ENCODE assay signal across 12 mouse cellular contexts in genomic region chr5:116425273-116425672, GRCm38 (mm10). TPM values are rescaled to one million over a fixed set of nuclear protein-coding genes. Genes with fewer than 3 reads are reported as not detected.
A peak's percentile ranks its signal among the peaks of the same experiment; 100 is the strongest.
DNase-seq lines count a peak whose midpoint lies in the region; ATAC-seq and TF ChIP-seq lines count a peak whose summit lies in the region.
"Had no signal": no experiment of that assay in that cellular context is flagged by ENCODE, and none has a peak within 500 bp of the region (broad histone marks: within the 10 kb centered on the region; RNA-seq: fewer than 3 reads in every experiment).

No protein-coding gene starts in this region.

- no peak for TF ChIP-seq CTCF in lung, postnatal 0 days (IDR thresholded peaks at IDR 0.05)
- no peak for TF ChIP-seq CTCF in lung, adult 2 months (IDR thresholded peaks at IDR 0.05; ENCODE audit: insufficient read depth, low read length)

- ATAC-seq in forebrain, embryonic 14.5 days = peak; percentile 24; the same call in 1 of the 2 replicates
- no peak for ATAC-seq in forebrain, embryonic 11.5 days (replicated peaks; ENCODE audit: low FRiP score)
- no peak for ATAC-seq in lung, postnatal 0 days
- ATAC-seq in stomach, embryonic 15.5 days (ENCODE audit: insufficient read depth, low FRiP score, low read depth) = 0 out of 2 replicates have a peak, but pooled peaks have one; percentile 12
- ATAC-seq: CD4-positive, CD25-positive, alpha-beta regulatory T cell, adult 4 months; midbrain, embryonic 16.5 days had no signal

- H3K4me2 ChIP-seq in forebrain, embryonic 14.5 days (ENCODE audit: low read length) = no peak overlapping the region
- no peak overlapping the region for H3K4me2 ChIP-seq in forebrain, embryonic 11.5 days (ENCODE audit: low read depth, low read length, severe bottlenecking)
- no peak overlapping the region for H3K4me2 ChIP-seq in lung, postnatal 0 days (replicated peaks; ENCODE audit: low read depth, low read length)
- H3K4me2 ChIP-seq in stomach, embryonic 15.5 days = no peak overlapping the region

- peak; percentile 78 for DNase-seq in forebrain, embryonic 14.5 days (ENCODE audit: low spot score)
- DNase-seq in forebrain, embryonic 11.5 days (ENCODE audit: low spot score) = no peak
- DNase-seq in lung, postnatal 0 days (ENCODE audit: low spot score) = peak; percentile 26
- DNase-seq in lung, adult 2 months = no peak
- peak; percentile 46 to 52 for DNase-seq in gastrocnemius, postnatal 36 days
- no peak for DNase-seq in thymus, postnatal 10 days (ENCODE audit: low spot score in 2 of 2)
- DNase-seq in left cerebral cortex, postnatal 10 days (ENCODE audit: extremely low spot score in 1 of 2, low spot score in 2 of 2) = no peak
- DNase-seq: thymus, postnatal 4 days had no signal

- H3K9me3 ChIP-seq in forebrain, embryonic 14.5 days (replicated peaks; ENCODE audit: control insufficient read depth, low read length) = no peaks in the 10 kb centered on the region
- no peaks in the 10 kb centered on the region for H3K9me3 ChIP-seq in forebrain, embryonic 11.5 days (ENCODE audit: control insufficient read depth, low read length)
- H3K9me3 ChIP-seq in lung, postnatal 0 days (ENCODE audit: low read length) = no peaks in the 10 kb centered on the region
- H3K9me3 ChIP-seq in stomach, embryonic 15.5 days = no peaks in the 10 kb centered on the region

- no peak overlapping the region; the same call in 1 of the 2 replicates for H3K9ac ChIP-seq in forebrain, embryonic 14.5 days (ENCODE audit: low read length)
- H3K9ac ChIP-seq in forebrain, embryonic 11.5 days (ENCODE audit: low read length) = no peak overlapping the region
- H3K9ac ChIP-seq in lung, postnatal 0 days (replicated peaks; ENCODE audit: low read depth) = no peak overlapping the region
- no peak overlapping the region for H3K9ac ChIP-seq in stomach, embryonic 15.5 days
- H3K9ac ChIP-seq: liver, embryonic 14.5 days had no signal

- H3K27me3 ChIP-seq in forebrain, embryonic 14.5 days (replicated peaks; ENCODE audit: control insufficient read depth, insufficient read depth, low read length) = no peaks in the 10 kb centered on the region
- H3K27me3 ChIP-seq in forebrain, embryonic 11.5 days (ENCODE audit: control insufficient read depth, insufficient read depth, low read length) = no peaks in the 10 kb centered on the region
- H3K27me3 ChIP-seq in lung, postnatal 0 days (replicated peaks; ENCODE audit: insufficient read depth, low read length) = no peaks in the 10 kb centered on the region
- no peaks in the 10 kb centered on the region for H3K27me3 ChIP-seq in stomach, embryonic 15.5 days (replicated peaks)

- no peak for TF ChIP-seq EP300 in lung, postnatal 0 days (IDR thresholded peaks at IDR 0.05)

- no peak for TF ChIP-seq POLR2A in lung, adult 2 months (IDR thresholded peaks at IDR 0.05; ENCODE audit: borderline replicate concordance, extremely low read depth, low read depth, low read length)

- WGBS in forebrain, embryonic 14.5 days = 35% methylated on average over 7 of the region's 7 CpGs
- 68% methylated on average over 7 of the region's 7 CpGs for WGBS in forebrain, embryonic 11.5 days
- WGBS in lung, postnatal 0 days = 60% methylated on average over 7 of the region's 7 CpGs
- WGBS in lung, adult 2 months = 62% methylated on average over 7 of the region's 7 CpGs
- WGBS in stomach, embryonic 15.5 days = 26% methylated on average over 7 of the region's 7 CpGs

- H3K27ac ChIP-seq in forebrain, embryonic 14.5 days (ENCODE audit: low read depth, low read length) = no peak overlapping the region; the same call in 1 of the 2 replicates
- no peak overlapping the region for H3K27ac ChIP-seq in forebrain, embryonic 11.5 days (ENCODE audit: low read depth, low read length)
- H3K27ac ChIP-seq in lung, postnatal 0 days (ENCODE audit: low read length) = no peak overlapping the region
- H3K27ac ChIP-seq in stomach, embryonic 15.5 days = peak overlapping the region; percentile 31; the same call in 1 of the 2 replicates
- H3K27ac ChIP-seq: liver, embryonic 14.5 days had no signal

- intact Hi-C loops in gastrocnemius, postnatal 36 days (cut with DNase I) = no loop called here
- intact Hi-C loops in left cerebral cortex, postnatal 10 days (cut with DNase I) = no loop called here

- H3K4me1 ChIP-seq in forebrain, embryonic 14.5 days (ENCODE audit: control insufficient read depth, insufficient read depth, low read length) = peaks cover 6% of the 10 kb centered on the region
- H3K4me1 ChIP-seq in forebrain, embryonic 11.5 days (replicated peaks; ENCODE audit: control insufficient read depth, insufficient read depth, low read length) = peaks cover 18% of the 10 kb centered on the region
- peaks cover under 1% of the 10 kb centered on the region; the same call in 1 of the 2 replicates for H3K4me1 ChIP-seq in lung, postnatal 0 days (ENCODE audit: insufficient read depth, low read depth, low read length)
- peaks cover 3% of the 10 kb centered on the region; the same call in 1 of the 2 replicates for H3K4me1 ChIP-seq in lung, adult 2 months (ENCODE audit: control insufficient read depth, insufficient read depth, low read length)
- peaks cover 32% of the 10 kb centered on the region for H3K4me1 ChIP-seq in stomach, embryonic 15.5 days

- H3K36me3 ChIP-seq in forebrain, embryonic 14.5 days (ENCODE audit: control insufficient read depth, insufficient read depth, low read length) = no peaks in the 10 kb centered on the region
- H3K36me3 ChIP-seq in forebrain, embryonic 11.5 days (ENCODE audit: control insufficient read depth, insufficient read depth, low read length) = no peaks in the 10 kb centered on the region
- no peaks in the 10 kb centered on the region for H3K36me3 ChIP-seq in lung, postnatal 0 days (ENCODE audit: insufficient read depth, low read length)
- no peaks in the 10 kb centered on the region for H3K36me3 ChIP-seq in stomach, embryonic 15.5 days

- H3K4me3 ChIP-seq in forebrain, embryonic 14.5 days (ENCODE audit: low read depth, low read length) = no peak overlapping the region
- no peak overlapping the region for H3K4me3 ChIP-seq in forebrain, embryonic 11.5 days (ENCODE audit: low read depth, low read length)
- no peak overlapping the region for H3K4me3 ChIP-seq in lung, postnatal 0 days (ENCODE audit: low read depth, low read length)
- H3K4me3 ChIP-seq in lung, adult 2 months (replicated peaks; ENCODE audit: extremely low read depth, low read depth, low read length) = no peak overlapping the region
- H3K4me3 ChIP-seq in stomach, embryonic 15.5 days (replicated peaks) = no peak overlapping the region

RNA-seq across cellular contexts. Expression of gene Hspb8, which starts 2.6 kb away (rescaled TPM):
- 5.4 and 5.9 TPM in 2 replicates for polyA plus RNA-seq in forebrain, embryonic 14.5 days (2014; fragmentation: Nextera tagmentation; extraction: Ambion mirVana)
- polyA plus RNA-seq in forebrain, embryonic 11.5 days (2014; fragmentation: Nextera tagmentation; extraction: Ambion mirVana) = 8.0 and 9.8 TPM in 2 replicates
- 22.2 and 23.6 TPM in 2 replicates for polyA plus RNA-seq in lung, postnatal 0 days (2015; fragmentation: Nextera tagmentation; extraction: Ambion mirVana)
- 57.7 and 72.4 TPM in 2 replicates for polyA plus RNA-seq in lung, adult 2 months (2012; rRNA removed)
- 100 to 1,000 TPM; 212 to 260 TPM for total RNA-seq in gastrocnemius, postnatal 36 days (2021)
- polyA plus RNA-seq in stomach, embryonic 15.5 days (2015; fragmentation: Nextera tagmentation; extraction: Ambion mirVana) = 23.0 and 27.2 TPM in 2 replicates
- 1 to 10 TPM; 4.1 to 6.3 TPM for total RNA-seq in left cerebral cortex, postnatal 10 days (2021)
- polyA plus RNA-seq: CD4-positive, CD25-positive, alpha-beta regulatory T cell, adult 4 months had no signal

Comparison
In these comparisons a context has a peak if more than half of its experiments do, and no peak if none do; other contexts are left out.
1. ATAC-seq: peak in forebrain, embryonic 14.5 days (single experiment) and stomach, embryonic 15.5 days (single experiment); none in forebrain, embryonic 11.5 days (single experiment) and lung, postnatal 0 days (single experiment).
2. DNase-seq: peak in forebrain, embryonic 14.5 days (single experiment), lung, postnatal 0 days (single experiment) and gastrocnemius, postnatal 36 days (2 of 2); none in forebrain, embryonic 11.5 days (single experiment), lung, adult 2 months (single experiment), thymus, postnatal 10 days (0 of 2) and left cerebral cortex, postnatal 10 days (0 of 2).